Mouse (Mus musculus) E14TG2a.4 (cell line): Measurements from ENCODE around the gene Gm14443.
"Not testable (repeated sequence)": the region's sequence is repeated elsewhere in the genome, so short reads cannot be mapped to it uniquely, and the experiment has no call there.

ENCODE experiments used
- CTCF ChIP-seq: conservative IDR thresholded peaks from 2 replicates; pipeline ENCODE4 v1.5.1; 2014; ENCODE audit warnings: low read length
- POU5F1 ChIP-seq: IDR thresholded peaks from 2 replicates; pipeline ENCODE4 v1.6.1; 2014; ENCODE audit warnings: low read length, borderline replicate concordance

DNA sequence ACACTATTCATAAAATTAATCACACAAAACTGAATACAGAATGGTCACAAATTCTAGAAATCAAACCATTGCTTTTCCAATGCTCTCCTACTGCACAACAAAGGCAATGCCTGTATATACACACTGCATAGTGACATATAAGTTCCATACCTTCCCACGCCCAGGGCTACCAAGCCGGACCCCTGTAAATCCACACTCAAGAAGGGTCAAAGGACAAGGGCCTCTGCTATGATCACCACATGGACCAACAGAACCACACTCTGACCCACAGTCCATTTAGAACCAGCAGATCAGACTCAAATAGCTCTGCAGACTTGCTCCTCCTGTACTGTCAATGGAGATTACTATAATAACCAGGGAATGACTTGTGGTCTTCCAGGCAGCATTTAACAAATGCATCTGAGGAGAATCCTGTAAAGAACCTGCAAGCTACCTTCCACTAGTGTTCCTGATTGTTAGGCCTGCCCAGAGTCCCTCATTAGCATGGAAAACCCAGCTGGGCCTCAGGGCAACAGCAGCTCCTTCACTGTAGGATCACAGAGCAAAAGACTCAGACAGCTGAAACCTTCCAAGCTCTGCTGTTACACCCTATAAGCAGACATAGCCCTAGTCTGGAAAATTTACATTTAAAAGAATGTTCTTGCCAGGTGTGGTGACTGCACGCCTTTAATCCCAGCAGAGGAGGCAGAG lies 2.6 kb downstream of the Gm14443 start:
- not testable (repeated sequence) for TF ChIP-seq CTCF, POU5F1
